Mouse (Mus musculus): ENCODE measurements around the gene Dnajb8. TPM values are rescaled to one million over a fixed set of nuclear protein-coding genes. Genes with fewer than 3 reads are reported as not detected.

Dnajb8 gene
- polyA plus RNA-seq, 1 experiment from 2014 or later: not detected

DNA sequence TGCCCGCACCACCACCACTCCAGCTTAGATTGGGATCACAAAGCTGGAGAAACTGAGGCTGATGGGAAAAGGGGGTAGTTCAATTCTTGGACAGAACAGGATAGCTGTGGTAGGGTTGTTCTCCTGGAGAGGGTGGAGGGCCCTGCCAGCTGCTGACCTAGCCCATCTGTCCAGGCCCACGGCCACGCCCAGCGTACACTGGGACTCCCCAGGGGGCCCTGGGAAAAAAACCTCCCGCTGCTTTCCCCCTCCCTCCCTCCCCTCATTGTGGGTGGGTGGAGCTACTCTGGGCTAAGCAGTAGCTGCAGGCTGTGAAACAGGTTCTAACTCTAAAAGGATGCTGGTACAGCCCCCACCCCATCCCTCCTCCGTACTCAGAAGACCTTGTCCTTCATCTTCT, 6.3 kb upstream of the Dnajb8 start:
- Histone ChIP-seq H3K4me3 (no peak overlapping the region), H3K27ac (no peak overlapping the region), H3K4me1 (no peaks in the 10 kb centered on the region), H3K9me3 (replicated peaks) (no peaks in the 10 kb centered on the region), H3K27me3 (no peaks in the 10 kb centered on the region), H3K4me2 (no peak overlapping the region), H3K9ac (no peak overlapping the region), H3K36me3 (ENCODE audit: poor library complexity, severe bottlenecking) (no peaks in the 10 kb centered on the region)
- ATAC-seq: no peak
- WGBS: 49% methylated on average over 6 of the region's 6 CpGs

DNA sequence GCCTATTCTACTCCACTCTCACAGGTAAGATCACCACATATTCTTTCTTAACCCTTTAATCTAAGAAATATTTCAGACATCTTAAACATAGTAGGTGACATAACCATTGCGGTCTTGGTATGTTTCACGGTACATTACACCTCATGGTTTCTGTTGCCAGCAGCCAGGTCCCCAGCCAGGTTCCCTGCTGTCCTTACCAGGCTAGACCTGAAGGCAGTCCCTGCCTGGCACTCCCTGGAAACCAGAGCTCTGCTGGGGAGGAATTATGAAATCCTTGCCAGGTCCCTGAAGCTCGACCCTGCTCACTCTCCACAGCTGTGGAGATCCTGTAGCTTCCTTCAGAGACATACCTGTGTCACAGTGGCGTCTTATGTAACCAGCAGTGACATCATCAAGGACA, 5.9 kb upstream of the Dnajb8 start:
- Histone ChIP-seq H3K9me3 (replicated peaks) (no peaks in the 10 kb centered on the region), H3K27me3 (no peaks in the 10 kb centered on the region), H3K4me1 (no peaks in the 10 kb centered on the region), H3K27ac (no peak overlapping the region), H3K9ac (no peak overlapping the region), H3K4me3 (no peak overlapping the region), H3K4me2 (no peak overlapping the region), H3K36me3 (ENCODE audit: poor library complexity, severe bottlenecking) (no peaks in the 10 kb centered on the region)
- ATAC-seq: no peak
- WGBS: 68% methylated on average over 4 of the region's 4 CpGs

DNA sequence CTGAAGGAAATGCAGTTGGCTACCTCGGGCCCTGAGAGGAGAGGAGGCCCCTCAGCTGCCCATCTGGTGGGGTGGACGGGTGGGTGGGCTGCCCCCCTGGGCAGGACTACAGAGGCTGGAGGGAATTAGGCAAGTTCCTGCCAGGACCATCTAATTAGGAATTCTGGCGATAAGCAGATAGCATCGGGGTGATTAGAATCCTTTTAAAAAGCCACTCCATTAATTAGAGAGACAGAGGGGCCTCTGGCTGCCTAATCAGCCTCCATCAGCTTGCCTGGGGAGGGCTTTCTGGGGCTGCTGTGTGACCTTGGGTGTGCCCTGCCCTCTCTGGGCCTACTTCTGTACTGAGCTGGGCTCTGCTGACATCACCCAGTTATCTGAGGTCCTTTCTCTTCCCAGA, 3.0 kb upstream of the Dnajb8 start:
- WGBS: 5% methylated on average over 4 of the region's 4 CpGs
- no peak overlapping the region for H3K27ac ChIP-seq
- no peak overlapping the region for H3K4me3 ChIP-seq
- 0 out of 2 replicates have a peak, but pooled peaks cover 2% of the 10 kb centered on the region for H3K27me3 ChIP-seq
- H3K4me1 ChIP-seq: no peaks in the 10 kb centered on the region
- no peak overlapping the region for H3K9ac ChIP-seq
- no peaks in the 10 kb centered on the region for H3K36me3 ChIP-seq (ENCODE audit: poor library complexity, severe bottlenecking)
- H3K4me2 ChIP-seq: no peak overlapping the region
- ATAC-seq: no peak
- H3K9me3 ChIP-seq (replicated peaks): no peaks in the 10 kb centered on the region

DNA sequence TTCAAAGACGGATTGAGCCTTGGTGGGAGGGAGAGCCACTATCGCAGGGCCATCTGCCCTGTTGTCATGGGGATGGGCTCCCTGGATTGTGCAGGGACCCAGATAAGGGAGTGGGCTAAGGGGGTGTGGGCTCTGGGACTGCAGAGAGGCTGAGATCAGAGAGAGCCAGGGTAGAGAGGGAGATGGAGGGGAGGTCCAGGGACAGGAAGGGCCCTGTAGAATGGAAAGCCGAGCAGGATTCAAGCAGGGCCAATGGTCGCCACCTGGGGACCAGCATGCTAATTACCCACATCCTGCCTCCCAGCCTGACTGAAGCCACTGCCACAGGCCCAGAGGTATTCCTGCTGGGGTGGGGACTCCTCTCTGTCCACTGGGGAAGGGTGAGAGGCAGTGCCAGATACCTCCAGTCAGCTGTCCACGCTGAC, 4.5 kb downstream of the Dnajb8 start:
- Histone ChIP-seq H3K9ac (peak overlapping the region; percentile 30), H3K9me3 (replicated peaks) (no peaks in the 10 kb centered on the region), H3K4me3 (no peak overlapping the region), H3K36me3 (ENCODE audit: poor library complexity, severe bottlenecking) (no peaks in the 10 kb centered on the region), H3K27me3 (peaks cover 15% of the 10 kb centered on the region), H3K4me1 (peaks cover 7% of the 10 kb centered on the region; the same call in 1 of the 2 replicates), H3K4me2 (no peak overlapping the region), H3K27ac (no peak overlapping the region)
- 8% methylated on average over 5 of the region's 5 CpGs for WGBS
- ATAC-seq: peak; percentile 48; the same call in 1 of the 2 replicates

DNA sequence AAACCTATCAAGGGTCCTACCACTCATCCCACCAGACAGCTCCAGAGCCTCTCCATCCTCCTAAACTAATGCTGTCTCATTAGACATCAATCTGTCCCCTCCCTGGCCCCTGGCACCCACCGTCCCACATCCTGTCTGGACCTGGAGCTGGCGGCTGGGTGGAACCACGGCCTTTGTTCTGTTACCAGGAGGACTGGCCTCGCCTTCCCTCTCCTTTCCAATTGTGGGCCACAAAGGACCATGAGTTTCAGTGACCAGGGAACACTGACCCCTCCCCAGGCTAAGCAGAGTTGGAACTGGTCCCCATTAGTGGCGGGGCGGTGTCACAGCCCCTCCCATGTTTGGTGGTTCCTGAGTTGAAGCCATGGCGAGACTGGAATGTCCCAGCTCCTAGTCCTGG, 5.5 kb downstream of the Dnajb8 start:
- Histone ChIP-seq H3K4me2 (no peak overlapping the region), H3K4me1 (peaks cover 7% of the 10 kb centered on the region; the same call in 1 of the 2 replicates), H3K9ac (no peak overlapping the region), H3K36me3 (ENCODE audit: poor library complexity, severe bottlenecking) (no peaks in the 10 kb centered on the region), H3K4me3 (no peak overlapping the region), H3K9me3 (replicated peaks) (no peaks in the 10 kb centered on the region), H3K27ac (no peak overlapping the region), H3K27me3 (peaks cover 15% of the 10 kb centered on the region)
- 71% methylated on average over 7 of the region's 7 CpGs for WGBS
- no peak for ATAC-seq

DNA sequence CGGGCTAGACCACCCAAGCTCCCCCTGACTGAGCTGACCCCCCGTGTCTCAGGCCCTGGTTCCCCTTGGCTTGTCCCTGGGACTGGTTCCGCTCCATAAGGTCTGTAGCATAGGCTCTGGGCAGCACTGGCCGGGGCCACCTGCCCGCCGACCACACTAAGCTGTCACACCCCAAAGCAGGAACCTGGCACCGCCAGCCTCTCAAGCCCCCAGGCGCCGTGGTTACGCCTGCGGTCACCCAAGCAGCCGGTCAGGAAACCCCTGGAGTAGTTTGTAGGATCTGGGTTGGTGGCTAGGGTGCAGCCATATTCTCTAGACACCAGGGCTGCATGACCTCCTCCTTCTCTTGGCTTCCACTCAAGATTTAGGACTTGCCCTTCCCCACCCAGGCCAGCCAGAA, 7.2 kb downstream of the Dnajb8 start:
- Histone ChIP-seq H3K4me3 (no peak overlapping the region), H3K4me1 (peaks cover 7% of the 10 kb centered on the region; the same call in 1 of the 2 replicates), H3K9ac (no peak overlapping the region), H3K36me3 (ENCODE audit: poor library complexity, severe bottlenecking) (no peaks in the 10 kb centered on the region), H3K27ac (no peak overlapping the region), H3K27me3 (peaks cover 26% of the 10 kb centered on the region), H3K4me2 (no peak overlapping the region), H3K9me3 (replicated peaks) (no peaks in the 10 kb centered on the region)
- no peak for ATAC-seq
- WGBS: 89% methylated on average over 12 of the region's 12 CpGs

DNA sequence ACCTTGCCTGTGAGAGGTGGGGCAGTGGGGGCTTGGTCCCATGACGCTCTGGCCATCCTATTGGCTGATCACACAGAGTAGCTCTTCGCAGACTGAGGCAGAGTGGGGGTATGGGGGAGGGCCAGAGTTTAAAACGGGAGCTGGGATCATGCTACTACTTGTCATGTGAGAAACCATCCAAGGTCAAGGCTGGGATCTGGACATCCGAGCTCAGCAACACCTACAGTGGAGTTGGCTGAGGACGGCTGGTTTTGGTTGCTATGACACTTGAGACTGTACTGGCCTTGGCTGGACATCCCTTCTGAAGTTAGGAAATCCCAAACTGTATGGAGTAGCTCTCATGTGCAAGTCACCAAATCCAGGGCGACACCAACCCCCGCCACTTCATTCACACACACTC, 9.8 kb downstream of the Dnajb8 start:
- H3K27me3 ChIP-seq: peaks cover 43% of the 10 kb centered on the region
- H3K9me3 ChIP-seq (replicated peaks): no peaks in the 10 kb centered on the region
- ATAC-seq: no peak
- H3K36me3 ChIP-seq (ENCODE audit: poor library complexity, severe bottlenecking): no peaks in the 10 kb centered on the region
- H3K4me1 ChIP-seq: peaks cover 16% of the 10 kb centered on the region
- no peak overlapping the region for H3K4me3 ChIP-seq
- H3K27ac ChIP-seq: no peak overlapping the region
- WGBS: 79% methylated on average over 7 of the region's 7 CpGs
- H3K4me2 ChIP-seq: no peak overlapping the region
- H3K9ac ChIP-seq: no peak overlapping the region

DNA sequence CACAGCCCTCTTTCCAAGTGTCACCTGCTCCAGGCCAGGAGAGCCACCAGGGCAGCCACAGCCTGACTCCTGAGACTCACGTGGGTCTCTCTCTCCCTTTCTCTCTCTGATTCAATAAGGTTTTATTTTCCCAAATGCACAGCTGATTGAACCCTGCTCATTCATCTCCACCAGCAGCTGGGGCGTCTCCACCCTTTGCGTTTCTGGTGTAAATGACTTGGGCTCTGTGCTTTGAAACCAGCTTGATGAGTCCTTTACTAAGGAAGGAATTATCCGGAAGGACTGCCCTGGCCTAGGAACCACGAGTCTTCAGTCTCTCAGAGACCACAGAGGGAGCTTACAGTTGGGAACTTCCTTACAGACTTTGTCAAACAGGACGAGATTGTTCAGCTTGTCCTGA, 10.2 kb downstream of the Dnajb8 start:
- no peak for ATAC-seq
- Histone ChIP-seq H3K4me1 (peaks cover 15% of the 10 kb centered on the region), H3K27me3 (peaks cover 46% of the 10 kb centered on the region), H3K9me3 (replicated peaks) (no peaks in the 10 kb centered on the region), H3K36me3 (ENCODE audit: poor library complexity, severe bottlenecking) (no peaks in the 10 kb centered on the region), H3K9ac (no peak overlapping the region), H3K27ac (no peak overlapping the region), H3K4me3 (no peak overlapping the region), H3K4me2 (no peak overlapping the region)
- WGBS: 53% methylated on average over 6 of the region's 6 CpGs

DNA sequence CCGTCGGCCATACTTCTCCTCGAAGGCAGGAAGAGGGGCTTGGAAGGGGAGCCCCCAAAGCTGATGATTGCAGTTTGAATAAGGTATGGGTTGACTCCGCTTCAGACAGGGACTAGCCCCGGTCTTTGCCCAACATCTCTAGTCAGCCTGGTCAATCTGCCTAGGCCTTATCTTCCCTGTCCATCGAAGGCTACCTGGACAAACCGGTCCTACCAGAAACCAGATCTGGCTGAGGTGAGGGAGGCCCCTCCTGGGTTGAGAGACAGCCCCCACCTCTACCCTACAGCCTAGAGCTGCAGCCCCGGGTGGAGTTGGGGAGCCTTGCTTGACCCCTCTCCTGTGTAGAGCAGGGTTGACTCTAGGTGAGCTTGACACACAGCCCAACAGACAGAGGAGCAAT, 11.9 kb downstream of the Dnajb8 start:
- Histone ChIP-seq H3K9ac (no peak overlapping the region), H3K4me1 (peaks cover 15% of the 10 kb centered on the region), H3K27ac (no peak overlapping the region), H3K4me2 (no peak overlapping the region), H3K9me3 (replicated peaks) (no peaks in the 10 kb centered on the region), H3K4me3 (no peak overlapping the region), H3K36me3 (ENCODE audit: poor library complexity, severe bottlenecking) (no peaks in the 10 kb centered on the region), H3K27me3 (peaks cover 58% of the 10 kb centered on the region)
- WGBS: 83% methylated on average over 8 of the region's 8 CpGs
- no peak for ATAC-seq

DNA sequence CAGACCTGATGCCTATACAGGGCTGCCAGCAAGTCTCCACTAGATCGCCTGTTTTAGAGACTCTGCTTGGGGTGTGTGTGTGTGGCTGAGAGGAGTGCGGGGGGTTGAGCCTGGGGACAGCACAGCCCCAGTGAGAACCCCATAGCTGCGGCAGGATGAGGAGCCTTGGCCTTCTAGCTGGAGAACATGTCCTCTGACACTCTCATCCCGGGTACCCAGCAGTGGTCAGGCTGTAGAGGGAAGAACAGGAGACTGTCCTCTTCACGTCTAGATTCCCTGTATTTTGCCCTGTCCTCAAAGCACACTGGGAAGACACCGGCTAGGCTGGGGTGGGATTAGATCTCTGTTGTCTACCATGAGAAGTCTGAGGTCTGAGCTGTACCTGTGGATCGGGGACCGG, 13.4 kb downstream of the Dnajb8 start:
- Histone ChIP-seq H3K4me1 (peaks cover 15% of the 10 kb centered on the region), H3K4me3 (peak overlapping the region; percentile 24), H3K4me2 (peak overlapping the region; percentile 58), H3K27me3 (peaks cover 63% of the 10 kb centered on the region), H3K36me3 (ENCODE audit: poor library complexity, severe bottlenecking) (no peaks in the 10 kb centered on the region), H3K9ac (no peak overlapping the region), H3K9me3 (replicated peaks) (no peaks in the 10 kb centered on the region), H3K27ac (no peak overlapping the region)
- no peak for ATAC-seq
- 21% methylated on average over 8 of the region's 8 CpGs for WGBS

DNA sequence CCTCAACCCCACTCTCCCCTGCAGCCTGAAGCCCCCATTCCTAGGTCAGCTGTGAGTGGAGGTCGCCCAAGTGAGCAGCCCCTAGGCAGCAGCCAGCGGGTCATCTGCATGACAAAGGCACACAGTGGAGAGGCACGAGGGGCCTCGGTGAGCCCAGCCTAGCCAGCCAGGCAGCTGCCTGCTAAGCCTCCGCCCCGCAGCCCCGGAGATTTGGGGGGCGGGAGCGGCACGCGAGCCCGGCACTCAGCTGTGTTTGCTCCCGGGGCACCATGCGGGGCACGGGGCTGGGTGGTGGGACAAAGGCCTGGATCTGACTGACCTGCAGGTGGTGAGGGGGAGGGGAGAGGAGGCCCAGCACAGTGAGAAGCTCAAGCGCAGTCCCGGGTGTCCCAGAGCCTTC, 13.9 kb downstream of the Dnajb8 start:
- peak; percentile 84 for ATAC-seq
- Histone ChIP-seq H3K9ac (peak overlapping the region; percentile 37; the same call in 1 of the 2 replicates), H3K4me3 (peak overlapping the region; percentile 24), H3K27me3 (peaks cover 65% of the 10 kb centered on the region), H3K9me3 (replicated peaks) (no peaks in the 10 kb centered on the region), H3K4me2 (peak overlapping the region; percentile 58), H3K36me3 (ENCODE audit: poor library complexity, severe bottlenecking) (no peaks in the 10 kb centered on the region), H3K27ac (no peak overlapping the region), H3K4me1 (peaks cover 15% of the 10 kb centered on the region)
- 2% methylated on average over 16 of the region's 17 CpGs for WGBS

DNA sequence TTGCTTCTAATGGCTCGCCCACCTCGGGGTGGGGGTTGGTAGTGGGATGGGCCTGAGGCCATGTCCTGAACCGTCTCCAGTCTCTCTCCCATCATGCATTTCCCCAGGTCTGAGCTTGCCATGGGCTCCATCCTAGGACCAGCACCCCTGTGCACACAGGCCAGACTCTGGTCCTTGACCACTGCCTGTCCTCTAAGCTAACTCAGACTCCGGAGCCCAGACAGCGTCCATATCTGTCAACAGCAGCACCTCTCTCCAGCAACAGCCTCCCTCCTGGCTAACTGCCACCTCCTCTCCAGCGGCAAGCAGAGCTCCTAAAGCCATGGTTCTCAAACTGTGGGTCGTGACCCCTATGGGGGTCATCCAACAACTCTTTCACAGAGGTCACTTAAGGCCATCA, 14.4 kb downstream of the Dnajb8 start:
- ATAC-seq: peak; percentile 32; the same call in 1 of the 2 replicates
- H3K4me3 ChIP-seq: no peak overlapping the region
- H3K9me3 ChIP-seq (replicated peaks): no peaks in the 10 kb centered on the region
- peak overlapping the region; percentile 58 for H3K4me2 ChIP-seq
- 0 out of 2 replicates have a peak overlapping the region, but pooled peaks have one; percentile 37 for H3K9ac ChIP-seq
- 14% methylated on average over 7 of the region's 7 CpGs for WGBS
- no peak overlapping the region for H3K27ac ChIP-seq
- no peaks in the 10 kb centered on the region for H3K36me3 ChIP-seq (ENCODE audit: poor library complexity, severe bottlenecking)
- peaks cover 15% of the 10 kb centered on the region for H3K4me1 ChIP-seq
- H3K27me3 ChIP-seq: peaks cover 67% of the 10 kb centered on the region

DNA sequence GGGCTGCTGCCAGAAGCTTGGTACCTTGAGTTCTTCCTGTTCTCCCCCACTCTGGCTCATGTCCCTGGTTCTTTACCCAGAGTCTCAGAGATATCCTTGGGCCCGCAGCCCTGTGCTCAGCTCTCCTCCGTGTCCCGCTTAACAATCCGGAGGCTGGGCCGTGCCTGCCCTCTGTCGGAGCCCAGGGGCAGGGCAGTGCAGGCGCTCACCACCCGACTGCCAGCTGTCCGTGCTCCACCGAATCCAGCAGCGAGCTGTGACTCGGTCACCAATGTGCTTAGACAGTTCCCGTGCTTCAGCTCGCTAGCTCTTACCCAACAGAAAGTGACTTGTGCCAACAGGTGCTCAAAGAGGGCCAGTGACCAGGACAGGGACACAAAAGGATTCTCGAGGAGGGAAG, 20.5 kb downstream of the Dnajb8 start:
- ATAC-seq: peak; percentile 87
- 1% methylated on average over 15 of the region's 15 CpGs for WGBS

More for the DNA sequence above, 20.5 kb downstream of the Dnajb8 start:
- no peak overlapping the region for H3K4me3 ChIP-seq
- no peaks in the 10 kb centered on the region for H3K36me3 ChIP-seq (ENCODE audit: poor library complexity, severe bottlenecking)
- no peak overlapping the region for H3K27ac ChIP-seq
- H3K9ac ChIP-seq: no peak overlapping the region
- peak overlapping the region; percentile 21; the same call in 1 of the 2 replicates for H3K4me2 ChIP-seq
- H3K9me3 ChIP-seq (replicated peaks): no peaks in the 10 kb centered on the region
- H3K27me3 ChIP-seq: peaks cover 43% of the 10 kb centered on the region
- H3K4me1 ChIP-seq: no peaks in the 10 kb centered on the region

Data from forebrain, embryonic 13.5 days (tissue).